Mouse (Mus musculus) embryonic facial prominence, embryonic 14.5 days (tissue): Measurements from ENCODE around the gene Sec1. TPM values are rescaled to one million over a fixed set of nuclear protein-coding genes. Genes with fewer than 3 reads are reported as not detected.
"Not testable (repeated sequence)": the region's sequence is repeated elsewhere in the genome, so short reads cannot be mapped to it uniquely, and the experiment has no call there.

ENCODE experiments used
- ATAC-seq: fragments of 200-750 bp; cut with Nextera tagmentation; 2 replicates; pipeline ENCODE4 v1.8.0; 2017; ENCODE audit warnings: low read depth, moderate number of reproducible peaks, moderate TSS enrichment
- DNase-seq: peaks from one replicate; pipeline ENCODE4 v3.0.0-alpha.2; 2015; ENCODE audit warnings: low spot score
- H3K27ac ChIP-seq: fragments of 300-500 bp; sonication (generic); replicated peaks from 2 replicates; pipeline ENCODE4 v1.5.1; 2014; ENCODE audit warnings: low read depth, mild to moderate bottlenecking, low read length, moderate library complexity
- H3K27me3 ChIP-seq: fragments of 300-500 bp; sonication (generic); replicated peaks from 2 replicates; pipeline ENCODE4 v1.6.1; 2014; ENCODE audit warnings: low read length; ENCODE audit not compliant: control insufficient read depth, insufficient read depth
- H3K36me3 ChIP-seq: fragments of 300-500 bp; sonication (generic); 2 replicates; pipeline ENCODE4 v1.6.1; 2014; ENCODE audit warnings: low read length, mixed read lengths; ENCODE audit not compliant: control insufficient read depth, insufficient read depth
- H3K4me1 ChIP-seq: fragments of 300-500 bp; sonication (generic); 2 replicates; pipeline ENCODE4 v1.6.1; 2014; ENCODE audit warnings: antibody characterized with exemption, low read length; ENCODE audit not compliant: control insufficient read depth, insufficient read depth
- H3K4me2 ChIP-seq: fragments of 300-500 bp; sonication (generic); 2 replicates; pipeline ENCODE4 v1.6.1; 2014; ENCODE audit warnings: low read depth, mild to moderate bottlenecking, low read length, moderate library complexity, mixed read lengths
- H3K4me3 ChIP-seq: fragments of 300-500 bp; sonication (generic); 2 replicates; pipeline ENCODE4 v1.5.1; 2014; ENCODE audit warnings: low read depth, mild to moderate bottlenecking, low read length
- H3K9ac ChIP-seq: fragments of 300-500 bp; sonication (generic); 2 replicates; pipeline ENCODE4 v1.6.1; 2014; ENCODE audit warnings: low read depth, mild to moderate bottlenecking, low read length, moderate library complexity, mixed read lengths
- H3K9me3 ChIP-seq: fragments of 300-500 bp; sonication (generic); 2 replicates; pipeline ENCODE4 v1.6.1; 2016; ENCODE audit warnings: low read length; ENCODE audit not compliant: control insufficient read depth
- WGBS: fragments of 180-500 bp; shearing (Covaris S2); extraction: QIAGEN DNeasy Blood & Tissue Kit; methylation state at CpG from one replicate; pipeline ENCODE4 v1.1.7; 2014; 5-methylcytosine and 5-hydroxymethylcytosine counted together
- polyA plus RNA-seq: library from polyadenylated mRNA; unstranded; fragments of >200 nt; fragmentation: Nextera tagmentation; extraction: Ambion mirVana; gene quantifications from 2 replicates; pipeline ENCODE4 v1.2.1, GENCODE M21; 2014

Gene Sec1
- polyA plus RNA-seq, 1 experiment from 2014 or later = 2.1 TPM

GRCm38 (mm10) chr7:45667761-45668160, 26.4 kb downstream of the Sec1 start:
- no peak for ATAC-seq
- no peak overlapping the region for H3K27ac ChIP-seq
- WGBS = 68% methylated on average over 14 of the region's 14 CpGs
- H3K9ac ChIP-seq = no peak overlapping the region
- no peaks in the 10 kb centered on the region for H3K36me3 ChIP-seq
- no peaks in the 10 kb centered on the region for H3K27me3 ChIP-seq
- H3K4me2 ChIP-seq = no peak overlapping the region
- H3K4me1 ChIP-seq = peaks cover 9% of the 10 kb centered on the region; the same call in 1 of the 2 replicates
- no peaks in the 10 kb centered on the region for H3K9me3 ChIP-seq
- peak; percentile 69 for DNase-seq
- H3K4me3 ChIP-seq = no peak overlapping the region

GRCm38 (mm10) chr7:45666161-45666560, 28.0 kb downstream of the Sec1 start, which contains the start of gene Fut2:
Fut2 (minus strand) TSS chr7:45666394.
- ATAC-seq (no peak), DNase-seq (no peak)
- Histone ChIP-seq H3K27ac (no peak within 1 kb of the TSS), H3K4me2 (no peak within 1 kb of the TSS), H3K36me3 (no peaks in the 10 kb centered on the region), H3K4me3 (no peak within 1 kb of the TSS), H3K9ac (peak within 1 kb of the TSS; percentile 30; the same call in 1 of the 2 replicates), H3K4me1 (peaks cover 9% of the 10 kb centered on the region; the same call in 1 of the 2 replicates), H3K27me3 (no peaks in the 10 kb centered on the region), H3K9me3 (no peaks in the 10 kb centered on the region)
- 77% methylated on average over 7 of the region's 7 CpGs for WGBS

GRCm38 (mm10) chr7:45665303-45666138, 28.7 kb downstream of the Sec1 start:
- no peaks in the 10 kb centered on the region for H3K27me3 ChIP-seq
- no peaks in the 10 kb centered on the region for H3K36me3 ChIP-seq
- 47% methylated on average over 13 of the region's 13 CpGs for WGBS
- H3K4me3 ChIP-seq = no peak overlapping the region
- H3K4me1 ChIP-seq = peaks cover 9% of the 10 kb centered on the region; the same call in 1 of the 2 replicates
- ATAC-seq (peak; percentile 68), DNase-seq (peak; percentile 59)
- H3K9me3 ChIP-seq = no peaks in the 10 kb centered on the region
- no peak overlapping the region for H3K4me2 ChIP-seq
- no peak overlapping the region for H3K27ac ChIP-seq
- peak overlapping the region; percentile 30; the same call in 1 of the 2 replicates for H3K9ac ChIP-seq

GRCm38 (mm10) chr7:45661702-45662101, 32.5 kb downstream of the Sec1 start:
- not testable (repeated sequence) for DNase-seq, ATAC-seq, H3K36me3 ChIP-seq, H3K9ac ChIP-seq, H3K27ac ChIP-seq, H3K27me3 ChIP-seq, H3K4me3 ChIP-seq, H3K4me2 ChIP-seq, H3K4me1 ChIP-seq, H3K9me3 ChIP-seq
- 90% methylated on average over 6 of the region's 6 CpGs for WGBS

- Histone ChIP-seq H3K27ac (no peak overlapping the region), H3K36me3 (no peaks in the 10 kb centered on the region), H3K9ac (no peak overlapping the region), H3K4me1 (peaks cover 9% of the 10 kb centered on the region; the same call in 1 of the 2 replicates), H3K9me3 (0 out of 2 replicates have a peak, but pooled peaks cover 6% of the 10 kb centered on the region), H3K27me3 (no peaks in the 10 kb centered on the region), H3K4me3 (no peak overlapping the region), H3K4me2 (no peak overlapping the region)
- 72% methylated on average over 11 of the region's 11 CpGs for WGBS
- no peak for DNase-seq
- no peak for ATAC-seq
These were observed 33.3 kb downstream of the Sec1 start for GRCm38 (mm10) chr7:45660746-45661478.

GRCm38 (mm10) chr7:45654424-45655047, 39.7 kb downstream of the Sec1 start:
- Histone ChIP-seq H3K27ac (peak overlapping the region; percentile 36; the same call in 1 of the 2 replicates), H3K9ac (no peak overlapping the region), H3K4me3 (no peak overlapping the region), H3K36me3 (no peaks in the 10 kb centered on the region), H3K4me2 (peak overlapping the region; percentile 34), H3K27me3 (no peaks in the 10 kb centered on the region), H3K4me1 (no peaks in the 10 kb centered on the region), H3K9me3 (0 out of 2 replicates have a peak, but pooled peaks cover 6% of the 10 kb centered on the region)
- DNase-seq = peak; percentile 70
- peak; percentile 73 for ATAC-seq
- 28% methylated on average over 17 of the region's 17 CpGs for WGBS

- not testable (repeated sequence) for H3K27ac ChIP-seq, H3K9me3 ChIP-seq, H3K4me1 ChIP-seq, H3K27me3 ChIP-seq, H3K9ac ChIP-seq, H3K36me3 ChIP-seq, ATAC-seq, H3K4me2 ChIP-seq, DNase-seq, H3K4me3 ChIP-seq
- 92% methylated on average over 18 of the region's 20 CpGs for WGBS
These were observed 43.7 kb downstream of the Sec1 start for GRCm38 (mm10) chr7:45650484-45650883.

- Histone ChIP-seq H3K27ac (no peak overlapping the region), H3K27me3 (no peaks in the 10 kb centered on the region), H3K36me3 (no peaks in the 10 kb centered on the region), H3K4me3 (no peak overlapping the region), H3K4me1 (peaks cover 4% of the 10 kb centered on the region; the same call in 1 of the 2 replicates), H3K9me3 (no peaks in the 10 kb centered on the region), H3K4me2 (no peak overlapping the region), H3K9ac (no peak overlapping the region)
- DNase-seq (no peak), ATAC-seq (no peak)
- 80% methylated on average over 8 of the region's 8 CpGs for WGBS
These were observed 44.9 kb downstream of the Sec1 start for GRCm38 (mm10) chr7:45649351-45649750.
